In the genomic region with DNA sequence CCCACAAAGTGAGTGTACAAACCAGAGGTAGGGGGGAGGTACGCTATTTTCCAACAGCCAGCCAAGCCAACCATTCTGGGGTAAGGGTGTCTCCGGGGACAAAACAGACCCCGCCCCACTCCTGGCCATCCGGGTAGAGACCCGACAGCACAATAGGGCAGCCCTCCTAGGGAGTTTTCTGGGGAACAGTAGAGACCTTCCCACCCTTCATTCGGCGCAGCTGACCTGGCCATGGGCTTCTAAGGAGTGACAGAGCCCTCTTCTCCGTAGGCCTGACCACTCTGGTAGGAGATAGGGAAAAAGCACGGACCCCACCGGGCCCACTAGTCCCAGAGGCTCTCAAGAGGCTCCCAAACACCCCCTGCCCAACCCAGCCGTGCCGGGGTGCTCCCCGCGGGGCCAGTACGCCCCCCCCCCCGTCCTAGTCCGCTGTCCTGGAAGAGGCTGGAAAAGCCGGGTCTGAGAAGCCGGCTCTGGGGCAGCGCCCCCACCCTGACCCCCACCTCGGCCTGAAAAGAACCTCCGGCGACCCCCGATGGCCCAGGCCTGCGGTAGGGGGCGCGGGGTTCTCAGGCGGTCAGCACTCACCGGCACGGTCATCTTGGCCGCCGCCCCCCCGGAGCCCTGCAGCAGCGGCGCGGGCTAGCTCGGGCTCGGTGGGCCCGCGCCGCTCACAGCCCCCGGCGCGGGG, we compare ENCODE assay signal across 9 mouse cellular contexts. TPM values are rescaled to one million over a fixed set of nuclear protein-coding genes. Genes with fewer than 3 reads are reported as not detected.
DNase-seq lines count a peak whose midpoint lies in the region; ATAC-seq lines count a peak whose summit lies in the region.
"Had no signal": no experiment of that assay in that cellular context is flagged by ENCODE, and none has a peak within 500 bp of the region (broad histone marks: within the 10 kb centered on the region; RNA-seq: fewer than 3 reads in every experiment).

No protein-coding gene starts in this region.

- H3K4me1 ChIP-seq in heart, embryonic 10.5 days: peaks cover 91% of the 10 kb centered on the region
- peaks cover 74% of the 10 kb centered on the region for H3K4me1 ChIP-seq in heart, embryonic 15.5 days (replicated peaks)
- H3K4me1 ChIP-seq in limb, embryonic 15.5 days: peaks cover 69% of the 10 kb centered on the region
- peaks cover 69% of the 10 kb centered on the region for H3K4me1 ChIP-seq in stomach, embryonic 16.5 days (ENCODE audit: control insufficient read depth, insufficient read depth, low read length)

- peak overlapping the region; percentile 77 for H3K4me2 ChIP-seq in heart, embryonic 15.5 days
- peak overlapping the region; percentile 73 for H3K4me2 ChIP-seq in limb, embryonic 15.5 days
- H3K4me2 ChIP-seq in stomach, embryonic 16.5 days (ENCODE audit: low read depth, low read length): peak overlapping the region; percentile 80

- peak overlapping the region; percentile 96 for H3K4me3 ChIP-seq in heart, embryonic 10.5 days
- peak overlapping the region; percentile 87 for H3K4me3 ChIP-seq in heart, embryonic 15.5 days
- peak overlapping the region; percentile 82 for H3K4me3 ChIP-seq in limb, embryonic 15.5 days
- H3K4me3 ChIP-seq in stomach, embryonic 16.5 days (replicated peaks; ENCODE audit: low read length): peak overlapping the region; percentile 87

- ATAC-seq in heart, embryonic 15.5 days (replicated peaks; ENCODE audit: insufficient number of reproducible peaks, insufficient read depth, low FRiP score, low read depth): peak; percentile 14
- peak; percentile 9; the same call in 1 of the 2 replicates for ATAC-seq in limb, embryonic 15.5 days (ENCODE audit: insufficient number of reproducible peaks, low FRiP score, low TSS enrichment, low read depth)
- 0 out of 2 replicates have a peak, but pooled peaks have one; percentile 1 for ATAC-seq in stomach, embryonic 16.5 days (ENCODE audit: insufficient read depth, low FRiP score)
- ATAC-seq: Patski had no signal

- no peaks in the 10 kb centered on the region for H3K27me3 ChIP-seq in heart, embryonic 10.5 days (ENCODE audit: insufficient read depth, poor library complexity, severe bottlenecking)
- no peaks in the 10 kb centered on the region for H3K27me3 ChIP-seq in heart, embryonic 15.5 days
- no peaks in the 10 kb centered on the region for H3K27me3 ChIP-seq in limb, embryonic 15.5 days
- no peaks in the 10 kb centered on the region for H3K27me3 ChIP-seq in stomach, embryonic 16.5 days (ENCODE audit: control insufficient read depth, insufficient read depth, low read length)
- H3K27me3 ChIP-seq: Patski had no signal

- DNase-seq in heart, embryonic 10.5 days (ENCODE audit: low spot score): no peak
- DNase-seq in heart, adult 18-20 months: no peak
- peak; percentile 57 for DNase-seq in adipocyte (ENCODE audit: low spot score)
- no peak for DNase-seq in right cerebral cortex, postnatal 10 days (ENCODE audit: low spot score in 2 of 2)
- no peak for DNase-seq in spleen, postnatal 36 days (ENCODE audit: low spot score in 2 of 2)

- no peaks in the 10 kb centered on the region for H3K9me3 ChIP-seq in heart, embryonic 10.5 days
- no peaks in the 10 kb centered on the region for H3K9me3 ChIP-seq in heart, embryonic 15.5 days (replicated peaks)
- H3K9me3 ChIP-seq in limb, embryonic 15.5 days: no peaks in the 10 kb centered on the region
- H3K9me3 ChIP-seq in stomach, embryonic 16.5 days (replicated peaks; ENCODE audit: control insufficient read depth, low read length): no peaks in the 10 kb centered on the region

- peak overlapping the region; percentile 98 for H3K27ac ChIP-seq in heart, embryonic 10.5 days
- H3K27ac ChIP-seq in heart, embryonic 15.5 days: peak overlapping the region; percentile 87
- peak overlapping the region; percentile 76 for H3K27ac ChIP-seq in limb, embryonic 15.5 days
- H3K27ac ChIP-seq in stomach, embryonic 16.5 days (ENCODE audit: low read length): peak overlapping the region; percentile 90

- H3K9ac ChIP-seq in heart, embryonic 15.5 days: peak overlapping the region; percentile 95
- peak overlapping the region; percentile 87 for H3K9ac ChIP-seq in limb, embryonic 15.5 days
- H3K9ac ChIP-seq in stomach, embryonic 16.5 days (ENCODE audit: low read length): peak overlapping the region; percentile 94

- WGBS in heart, embryonic 10.5 days: 4% methylated on average over 37 of the region's 44 CpGs
- WGBS in heart, embryonic 15.5 days: under 1% methylated on average over 39 of the region's 44 CpGs
- 2% methylated on average over 40 of the region's 44 CpGs for WGBS in limb, embryonic 15.5 days
- WGBS in stomach, embryonic 16.5 days: 0% methylated on average over 43 of the region's 44 CpGs

- H3K36me3 ChIP-seq in heart, embryonic 10.5 days: no peaks in the 10 kb centered on the region; the same call in 1 of the 2 replicates
- H3K36me3 ChIP-seq in heart, embryonic 15.5 days: no peaks in the 10 kb centered on the region
- 0 out of 2 replicates have a peak, but pooled peaks cover 2% of the 10 kb centered on the region for H3K36me3 ChIP-seq in limb, embryonic 15.5 days
- no peaks in the 10 kb centered on the region for H3K36me3 ChIP-seq in stomach, embryonic 16.5 days (ENCODE audit: control insufficient read depth, insufficient read depth, low read length)

RNA-seq across cellular contexts. Expression of a gene that starts 0.4 kb away (rescaled TPM):
- 53.2 and 54.4 TPM in 2 replicates for polyA plus RNA-seq in heart, embryonic 10.5 days (2016; fragmentation: Nextera tagmentation; extraction: Ambion mirVana)
- total RNA-seq in heart, adult 18-20 months (2021): 10 to 100 TPM; 18.9 to 19.1 TPM
- 40.1 and 45.3 TPM in 2 replicates for polyA plus RNA-seq in heart, embryonic 15.5 days (2015; fragmentation: Nextera tagmentation; extraction: Ambion mirVana)
- polyA plus RNA-seq in limb, embryonic 15.5 days (2015; fragmentation: Nextera tagmentation; extraction: Ambion mirVana): 35.3 and 35.4 TPM in 2 replicates
- polyA plus RNA-seq in stomach, embryonic 16.5 days (2015; fragmentation: Nextera tagmentation; extraction: Ambion mirVana): 38.5 and 44.6 TPM in 2 replicates

RNA-seq across cellular contexts. Expression of a gene that starts 52.4 kb away (rescaled TPM):
- polyA plus RNA-seq in heart, embryonic 10.5 days (2016; fragmentation: Nextera tagmentation; extraction: Ambion mirVana): not detected in 2 replicates
- not detected for total RNA-seq in heart, adult 18-20 months (2021)
- 0.43 and 2.9 TPM in 2 replicates for polyA plus RNA-seq in heart, embryonic 15.5 days (2015; fragmentation: Nextera tagmentation; extraction: Ambion mirVana)
- polyA plus RNA-seq in limb, embryonic 15.5 days (2015; fragmentation: Nextera tagmentation; extraction: Ambion mirVana): 0.28 and 1.6 TPM in 2 replicates
- polyA plus RNA-seq in stomach, embryonic 16.5 days (2015; fragmentation: Nextera tagmentation; extraction: Ambion mirVana): 3,395 and 3,754 TPM in 2 replicates
- polyA plus RNA-seq: Patski had no signal

Comparison
In these comparisons a context has a peak if more than half of its experiments do, and no peak if none do; other contexts are left out.
1. RNA of a gene that starts 52.4 kb away (polyA plus RNA-seq): 3,395 to 3,754 TPM in stomach, embryonic 16.5 days; 0.43 to 2.9 TPM in heart, embryonic 15.5 days, 0.28 to 1.6 TPM in limb, embryonic 15.5 days and not detected in heart, embryonic 10.5 days; every median in the first group is over 100 times any median in the second.
2. Peak in every context shown above with its lines, with median percentiles within 50 percentile points of each other: H3K27ac ChIP-seq, H3K4me3 ChIP-seq, ATAC-seq, H3K4me2 ChIP-seq and H3K9ac ChIP-seq.